Mouse (Mus musculus) left cerebral cortex, adult 9 months (tissue): ENCODE measurements around the gene Zfp772.
"Not testable (repeated sequence)": the region's sequence is repeated elsewhere in the genome, so short reads cannot be mapped to it uniquely, and the experiment has no call there.

Experiments used
- DNase-seq, 2 experiments: peaks; one replicate each; pipeline ENCODE4 v3.0.0; 2022; ENCODE audit warnings: low spot score in 2 of 2

Zfp772 gene

GRCm38 (mm10) chr7:7209313-7210151 lies at the start of gene Zfp772:
Gene Zfp772, minus strand, starts transcription at chr7:7209998.
- peak in 1 of 2 experiments; percentile 59 for DNase-seq

DNA sequence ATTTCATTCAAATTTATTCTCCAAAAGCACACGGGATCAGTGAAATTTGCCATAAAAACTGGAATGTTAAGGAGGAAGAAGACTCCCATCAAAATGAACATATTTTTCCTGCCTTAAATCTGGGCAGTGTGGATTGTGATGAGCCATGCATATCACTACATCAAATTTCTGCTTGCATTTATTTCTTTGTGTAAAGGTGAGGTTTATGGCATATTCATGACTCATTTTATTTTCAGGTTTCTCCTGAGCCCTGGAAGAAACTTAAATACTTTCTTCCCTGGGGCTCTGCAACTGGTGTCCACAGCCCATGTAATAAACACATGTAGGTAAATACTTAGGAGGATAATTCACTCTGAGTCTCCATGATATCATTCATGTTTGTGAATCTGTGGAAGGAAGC lies 37.4 kb upstream of the Zfp772 start, which contains the start of gene Vmn2r29:
TSS of gene Vmn2r29 (minus strand) at position 101 of the 400 bp plus-strand sequence.
- not testable (repeated sequence) for DNase-seq

DNA sequence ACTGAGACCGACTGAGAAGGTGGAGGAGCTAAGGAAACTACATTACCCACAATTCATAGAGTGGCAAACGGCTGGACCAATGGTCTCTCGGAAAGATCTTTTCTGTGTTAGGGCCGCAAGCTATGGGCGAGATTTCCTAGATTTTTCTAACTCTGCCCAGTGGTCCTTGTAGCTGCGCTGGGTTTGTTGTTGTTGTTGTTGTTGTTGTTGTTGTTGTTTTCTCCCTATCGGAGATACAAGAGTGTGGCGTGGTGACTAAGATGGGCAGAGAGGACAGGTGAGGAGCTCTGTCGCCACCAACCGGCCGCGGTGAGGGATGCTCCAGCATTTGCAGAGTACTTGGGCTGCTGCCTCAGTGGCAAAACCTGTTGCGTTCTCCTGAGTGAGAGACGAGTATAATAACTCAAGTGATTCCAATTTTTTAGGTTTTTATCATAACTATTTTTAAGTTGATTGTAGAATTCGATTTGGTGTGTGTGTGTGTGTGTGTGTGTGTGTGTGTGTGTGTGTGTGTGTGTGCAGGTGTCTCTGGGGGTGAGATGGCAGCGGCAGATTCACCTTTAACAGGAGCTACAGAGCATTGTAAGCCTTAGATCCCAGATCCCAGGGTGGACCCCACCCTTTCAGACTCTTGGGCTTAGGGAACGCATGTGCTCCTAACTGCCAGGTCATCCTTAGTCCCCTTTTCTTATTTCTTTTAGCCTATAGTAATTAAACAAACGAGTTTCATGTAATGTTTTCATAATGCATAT lies 21.4 kb downstream of the Zfp772 start:
- peak; percentile 45 to 77 for DNase-seq

DNA sequence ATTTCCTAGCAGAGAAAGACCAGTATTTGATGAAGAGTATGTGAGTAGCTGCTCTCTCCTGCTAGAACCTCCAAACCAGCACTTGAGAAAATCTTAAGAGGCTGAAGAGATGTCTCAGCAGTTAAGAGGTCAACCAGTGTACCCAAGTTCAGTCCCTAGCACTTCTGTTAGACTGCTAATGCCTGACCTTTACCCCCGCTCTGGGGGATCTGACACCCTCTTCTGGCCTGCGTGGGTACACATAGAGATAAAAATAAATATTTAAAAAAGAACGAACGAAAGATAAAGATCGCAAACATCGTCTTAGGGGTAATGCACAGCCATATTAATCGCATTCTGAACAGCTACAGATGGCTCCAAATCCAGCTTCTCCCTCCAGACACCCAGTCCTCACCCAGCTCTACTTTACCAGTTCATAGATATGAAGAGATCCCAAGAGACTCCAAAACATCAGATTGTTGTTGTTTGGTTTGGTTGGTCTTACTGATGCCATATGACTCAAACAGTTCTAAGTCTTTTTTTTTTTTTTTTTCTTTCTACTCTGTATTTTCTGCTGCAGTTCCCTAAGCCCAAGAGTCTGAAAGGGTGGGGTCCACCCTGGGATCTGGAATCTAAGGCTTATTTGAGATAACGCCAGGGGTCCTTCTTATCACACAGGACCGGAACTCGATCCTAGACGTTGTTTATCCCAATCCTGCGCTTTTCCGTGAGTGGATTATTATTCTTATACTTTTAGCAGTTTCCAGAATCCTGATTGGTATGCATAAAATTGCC lies 22.2 kb downstream of the Zfp772 start:
- no peak for DNase-seq

DNA sequence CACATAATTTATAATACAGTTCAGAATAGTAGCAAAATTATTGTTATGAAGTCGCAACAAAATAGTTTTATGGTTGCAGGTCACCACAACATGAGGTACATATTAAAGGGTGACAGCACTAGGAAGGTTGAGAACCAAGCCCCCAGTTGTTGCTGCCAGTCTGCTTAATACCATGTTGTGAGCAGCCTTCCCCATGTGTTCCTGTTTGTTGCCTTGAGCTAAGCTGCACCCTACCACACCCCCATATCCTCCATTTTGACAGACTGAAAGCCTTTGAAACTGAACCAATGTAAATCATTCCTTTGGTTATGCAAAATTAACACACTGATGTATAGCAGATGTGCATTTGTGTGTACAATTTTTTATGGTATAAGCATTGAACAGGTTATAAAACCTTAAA lies 23.9 kb downstream of the Zfp772 start:
- DNase-seq = no peak

GRCm38 (mm10) chr7:7171227-7172147 lies 38.3 kb downstream of the Zfp772 start, which contains the start of gene Zfp418:
Gene Zfp418, plus strand, starts transcription at chr7:7171330.
- peak; percentile 52 to 76 for DNase-seq
